Mouse (Mus musculus) lung, adult 18-20 months (tissue): ENCODE measurements around the gene Synpo2l.

Source experiments
- DNase-seq, 2 experiments: peaks; one replicate each; pipeline ENCODE4 v3.0.0; 2022; ENCODE audit warnings: mixed read lengths in 2 of 2

Synpo2l gene

GRCm38 (mm10) chr14:20677906-20678305 lies 9.8 kb upstream of the Synpo2l start:
- DNase-seq: no peak

GRCm38 (mm10) chr14:20674064-20674833 lies 6.1 kb upstream of the Synpo2l start, which contains the start of gene Sec24c:
Sec24c (plus strand) TSS chr14:20674308.
- DNase-seq: peak; percentile 97 to 98

- no peak for DNase-seq
Observed at GRCm38 (mm10) chr14:20673735-20674063, 5.5 kb upstream of the Synpo2l start.

- no peak for DNase-seq
Observed at GRCm38 (mm10) chr14:20672990-20673389, 4.8 kb upstream of the Synpo2l start.

- no peak for DNase-seq
Observed at GRCm38 (mm10) chr14:20667469-20667868, 685 bp downstream of the Synpo2l start.

- DNase-seq: no peak
Observed at GRCm38 (mm10) chr14:20664436-20664835, 3.7 kb downstream of the Synpo2l start.

- no peak for DNase-seq
Observed at GRCm38 (mm10) chr14:20663601-20664000, 4.6 kb downstream of the Synpo2l start.

GRCm38 (mm10) chr14:20662740-20663139 lies 5.4 kb downstream of the Synpo2l start:
- no peak for DNase-seq

GRCm38 (mm10) chr14:20661661-20662331 lies 6.4 kb downstream of the Synpo2l start:
- no peak for DNase-seq

GRCm38 (mm10) chr14:20660827-20661660 lies 7.1 kb downstream of the Synpo2l start:
- peak; percentile 93 to 96 for DNase-seq

GRCm38 (mm10) chr14:20659687-20660086 lies 8.5 kb downstream of the Synpo2l start:
- no peak for DNase-seq

- DNase-seq: no peak
Observed at GRCm38 (mm10) chr14:20658902-20659301, 9.3 kb downstream of the Synpo2l start.

- peak in 1 of 2 experiments; percentile 51 for DNase-seq
Observed at GRCm38 (mm10) chr14:20658326-20658725, 9.8 kb downstream of the Synpo2l start.

- DNase-seq: no peak
Observed at GRCm38 (mm10) chr14:20656361-20656760, 11.8 kb downstream of the Synpo2l start, which contains the start of gene Myoz1. Myoz1 (minus strand) TSS chr14:20656540.

- DNase-seq: no peak
Observed at GRCm38 (mm10) chr14:20655731-20656130, 12.4 kb downstream of the Synpo2l start.

- DNase-seq: no peak
Observed at GRCm38 (mm10) chr14:20654690-20655421, 13.3 kb downstream of the Synpo2l start.

- no peak for DNase-seq
Observed at GRCm38 (mm10) chr14:20651722-20652256, 16.4 kb downstream of the Synpo2l start.

GRCm38 (mm10) chr14:20651000-20651399 lies 17.2 kb downstream of the Synpo2l start:
- peak; percentile 17 to 18 for DNase-seq

GRCm38 (mm10) chr14:20646381-20646780 lies 21.8 kb downstream of the Synpo2l start:
- no peak for DNase-seq

GRCm38 (mm10) chr14:20645547-20645946 lies 22.6 kb downstream of the Synpo2l start:
- no peak for DNase-seq

GRCm38 (mm10) chr14:20641438-20641875 lies 26.7 kb downstream of the Synpo2l start:
- no peak for DNase-seq
